Mouse (Mus musculus) hindbrain, embryonic 12.5 days (tissue): ENCODE results near the gene Plin1. TPM values are rescaled to one million over a fixed set of nuclear protein-coding genes. Genes with fewer than 3 reads are reported as not detected.

Source experiments
- ATAC-seq: fragments of 200-750 bp; cut with Nextera tagmentation; 2 replicates; pipeline ENCODE4 v1.8.0; 2017; ENCODE audit warnings: moderate TSS enrichment; ENCODE audit not compliant: low FRiP score
- H3K27ac ChIP-seq: fragments of 300-500 bp; sonication (generic); 2 replicates; pipeline ENCODE4 v1.5.1; 2016; ENCODE audit warnings: mild to moderate bottlenecking
- H3K27me3 ChIP-seq: fragments of 300-500 bp; sonication (generic); 2 replicates; pipeline ENCODE4 v1.6.1; 2016; ENCODE audit warnings: mild to moderate bottlenecking
- H3K36me3 ChIP-seq: fragments of 300-500 bp; sonication (generic); 2 replicates; pipeline ENCODE4 v1.6.1; 2016; ENCODE audit warnings: mild to moderate bottlenecking
- H3K4me1 ChIP-seq: fragments of 300-500 bp; sonication (generic); 2 replicates; pipeline ENCODE4 v1.6.1; 2016
- H3K4me2 ChIP-seq: fragments of 300-500 bp; sonication (generic); replicated peaks from 2 replicates; pipeline ENCODE4 v1.6.1; 2016; ENCODE audit warnings: mild to moderate bottlenecking
- H3K4me3 ChIP-seq: fragments of 300-500 bp; sonication (generic); 2 replicates; pipeline ENCODE4 v1.5.1; 2016; ENCODE audit warnings: mild to moderate bottlenecking
- H3K9ac ChIP-seq: fragments of 300-500 bp; sonication (generic); 2 replicates; pipeline ENCODE4 v1.6.1; 2016; ENCODE audit warnings: mild to moderate bottlenecking, moderate library complexity
- H3K9me3 ChIP-seq: fragments of 300-500 bp; sonication (generic); replicated peaks from 2 replicates; pipeline ENCODE4 v1.6.1; 2016; ENCODE audit warnings: mild to moderate bottlenecking
- WGBS: fragments of 180-500 bp; shearing (Covaris S2); methylation state at CpG from one replicate; pipeline ENCODE4 v1.1.7; 2016; 5-methylcytosine and 5-hydroxymethylcytosine counted together
- polyA plus RNA-seq: library from polyadenylated mRNA; unstranded; fragments of >200 nt; fragmentation: Nextera tagmentation; extraction: Ambion mirVana; gene quantifications from 2 replicates; pipeline ENCODE4 v1.2.1, GENCODE M21; 2016

Gene Plin1
- polyA plus RNA-seq, 1 experiment from 2014 or later: not detected

DNA sequence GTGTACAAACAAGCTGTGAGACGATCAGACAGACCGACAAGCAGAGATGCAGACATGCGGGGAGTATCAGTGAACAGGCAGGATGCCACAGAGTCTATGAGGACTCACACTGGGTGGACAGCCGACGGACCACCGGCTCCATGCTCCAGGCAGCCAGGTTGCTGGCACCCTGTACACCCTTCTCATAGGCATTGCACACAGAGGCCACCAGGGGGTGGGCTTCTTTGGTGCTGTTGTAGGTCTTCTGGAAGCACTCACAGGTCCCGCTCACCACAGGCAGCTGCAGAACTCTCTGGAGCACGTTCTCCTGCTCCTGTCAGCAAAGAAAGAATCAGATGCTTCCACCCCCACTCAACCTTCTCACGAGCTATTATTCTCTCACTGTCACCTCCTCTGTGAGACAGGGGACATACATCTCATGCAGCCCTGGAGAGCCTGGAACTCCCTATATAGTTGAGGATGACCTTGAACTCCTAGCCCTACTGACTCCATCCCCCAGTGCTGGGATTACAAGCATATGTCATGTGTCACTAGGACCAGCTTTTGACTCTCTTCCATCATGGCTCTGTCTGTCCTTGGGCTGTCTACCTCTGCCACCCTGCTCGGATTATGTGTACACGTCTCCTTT, 2.8 kb downstream of the Plin1 start:
- ATAC-seq: no peak
- WGBS: 69% methylated on average over 11 of the region's 11 CpGs
- H3K27ac ChIP-seq: no peak overlapping the region
- no peaks in the 10 kb centered on the region for H3K4me1 ChIP-seq
- H3K9me3 ChIP-seq: no peaks in the 10 kb centered on the region
- no peak overlapping the region for H3K4me3 ChIP-seq
- H3K27me3 ChIP-seq: peaks cover 19% of the 10 kb centered on the region; the same call in 1 of the 2 replicates
- H3K4me2 ChIP-seq: no peak overlapping the region
- H3K36me3 ChIP-seq: no peaks in the 10 kb centered on the region
- no peak overlapping the region for H3K9ac ChIP-seq

DNA sequence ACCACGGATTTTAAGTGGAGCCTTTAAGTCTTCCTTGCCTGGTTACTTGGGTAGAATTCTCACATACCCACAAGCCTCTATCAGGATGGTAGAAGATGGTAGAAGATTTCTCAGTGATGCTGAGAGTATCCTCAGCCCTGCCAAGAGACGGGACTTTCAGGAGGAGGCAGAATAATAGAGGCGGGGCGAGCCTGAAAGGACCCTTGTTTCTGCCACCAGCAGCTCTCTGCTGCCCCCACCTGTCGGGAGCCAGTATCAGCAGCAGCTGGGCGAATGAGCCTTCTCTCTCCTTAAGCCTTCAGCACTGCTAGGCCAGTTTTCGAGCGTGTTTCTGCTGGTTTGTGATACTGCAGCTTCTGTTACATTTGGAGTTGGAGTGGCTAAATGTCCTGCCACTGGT, 3.5 kb downstream of the Plin1 start:
- ATAC-seq: peak; percentile 39
- no peak overlapping the region for H3K4me2 ChIP-seq
- WGBS: 9% methylated on average over 8 of the region's 8 CpGs
- peaks cover 19% of the 10 kb centered on the region; the same call in 1 of the 2 replicates for H3K27me3 ChIP-seq
- H3K4me1 ChIP-seq: no peaks in the 10 kb centered on the region
- H3K36me3 ChIP-seq: no peaks in the 10 kb centered on the region
- H3K9me3 ChIP-seq: no peaks in the 10 kb centered on the region
- H3K4me3 ChIP-seq: no peak overlapping the region
- H3K27ac ChIP-seq: no peak overlapping the region
- H3K9ac ChIP-seq: no peak overlapping the region

DNA sequence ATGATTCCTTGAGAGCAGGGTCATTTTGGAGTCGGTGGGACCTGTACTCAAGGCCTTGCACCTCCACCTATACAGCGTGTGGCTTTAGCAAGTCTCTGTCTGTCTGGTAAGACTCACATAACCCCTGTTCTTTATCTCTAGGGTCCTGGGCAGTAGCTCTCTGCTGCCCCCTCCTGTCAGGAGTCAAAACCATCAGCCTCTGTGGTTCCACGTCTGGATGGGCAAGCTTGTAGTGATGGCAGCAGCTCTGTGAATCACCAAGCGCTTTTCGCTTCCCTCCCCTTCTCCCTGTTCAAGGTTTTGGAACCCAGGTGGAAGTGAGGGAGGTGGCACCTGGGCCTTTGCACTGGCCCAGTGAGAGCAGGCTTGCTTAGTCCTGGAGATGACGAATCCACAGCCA, 4.5 kb downstream of the Plin1 start:
- ATAC-seq: peak; percentile 49
- no peaks in the 10 kb centered on the region for H3K36me3 ChIP-seq
- 25% methylated on average over 6 of the region's 6 CpGs for WGBS
- no peak overlapping the region for H3K4me3 ChIP-seq
- no peak overlapping the region for H3K9ac ChIP-seq
- H3K27me3 ChIP-seq: peaks cover 27% of the 10 kb centered on the region
- H3K4me1 ChIP-seq: no peaks in the 10 kb centered on the region
- no peak overlapping the region for H3K4me2 ChIP-seq
- H3K27ac ChIP-seq: no peak overlapping the region
- no peaks in the 10 kb centered on the region for H3K9me3 ChIP-seq

DNA sequence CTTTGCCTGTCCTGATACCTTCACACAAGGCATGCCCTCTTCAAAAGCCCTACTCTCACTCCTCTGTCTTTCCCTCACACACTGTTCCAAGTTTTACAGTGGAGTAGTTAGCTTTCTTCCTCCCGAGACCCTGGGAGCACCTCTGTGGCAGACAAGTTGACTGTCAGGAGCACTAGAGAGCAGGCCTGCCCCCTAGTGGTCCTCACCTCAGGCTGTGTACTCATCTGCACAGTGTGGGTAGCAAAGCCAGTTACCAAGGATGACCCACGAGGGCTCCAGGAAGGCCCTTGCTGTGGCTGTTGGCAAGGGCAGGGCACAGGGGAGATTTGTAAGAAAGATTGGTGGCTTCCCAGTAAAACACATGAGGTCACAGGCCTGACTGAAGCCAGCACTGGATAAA, 5.6 kb downstream of the Plin1 start:
- Histone ChIP-seq H3K27me3 (peaks cover 38% of the 10 kb centered on the region), H3K9ac (no peak overlapping the region), H3K4me1 (no peaks in the 10 kb centered on the region), H3K4me2 (no peak overlapping the region), H3K27ac (no peak overlapping the region), H3K36me3 (no peaks in the 10 kb centered on the region), H3K9me3 (no peaks in the 10 kb centered on the region), H3K4me3 (no peak overlapping the region)
- ATAC-seq: no peak
- WGBS: 13% methylated on average over 2 of the region's 2 CpGs

DNA sequence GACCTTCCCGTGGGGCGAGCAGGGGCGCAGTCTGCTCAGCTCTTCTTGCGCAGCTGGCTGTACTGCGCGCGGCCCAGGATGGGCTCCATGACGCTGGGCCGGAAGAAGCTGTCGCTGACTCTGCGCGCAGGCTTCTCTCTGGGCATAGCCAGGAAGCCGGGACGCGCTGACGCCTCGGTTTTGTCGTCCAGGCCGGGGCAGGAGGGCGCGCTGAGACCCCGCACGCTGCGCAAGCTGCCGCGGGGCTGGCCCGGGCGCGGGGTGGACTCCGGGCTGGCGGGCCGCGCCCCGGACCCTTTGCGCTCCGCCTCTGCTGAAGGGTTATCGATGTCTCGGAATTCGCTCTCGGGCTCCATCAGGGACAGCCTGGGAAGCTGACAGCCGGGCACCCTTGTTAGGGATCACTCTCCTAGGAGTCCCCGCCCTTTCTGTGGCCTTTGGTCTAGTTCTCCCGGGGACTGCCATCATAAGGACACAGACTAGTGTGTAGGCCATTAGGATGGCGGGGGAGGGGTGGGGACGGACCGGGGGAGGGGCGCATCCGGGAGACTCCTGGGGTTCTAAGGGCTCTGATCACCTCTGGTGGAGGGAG, 11.2 kb downstream of the Plin1 start:
- Histone ChIP-seq H3K4me1 (no peaks in the 10 kb centered on the region), H3K9me3 (no peaks in the 10 kb centered on the region), H3K4me2 (peak overlapping the region; percentile 79), H3K36me3 (no peaks in the 10 kb centered on the region), H3K27me3 (peaks cover 45% of the 10 kb centered on the region), H3K4me3 (peak overlapping the region; percentile 57), H3K27ac (0 out of 2 replicates have a peak overlapping the region, but pooled peaks have one; percentile 8), H3K9ac (peak overlapping the region; percentile 72)
- ATAC-seq: peak; percentile 66
- WGBS: under 1% methylated on average over 47 of the region's 48 CpGs

DNA sequence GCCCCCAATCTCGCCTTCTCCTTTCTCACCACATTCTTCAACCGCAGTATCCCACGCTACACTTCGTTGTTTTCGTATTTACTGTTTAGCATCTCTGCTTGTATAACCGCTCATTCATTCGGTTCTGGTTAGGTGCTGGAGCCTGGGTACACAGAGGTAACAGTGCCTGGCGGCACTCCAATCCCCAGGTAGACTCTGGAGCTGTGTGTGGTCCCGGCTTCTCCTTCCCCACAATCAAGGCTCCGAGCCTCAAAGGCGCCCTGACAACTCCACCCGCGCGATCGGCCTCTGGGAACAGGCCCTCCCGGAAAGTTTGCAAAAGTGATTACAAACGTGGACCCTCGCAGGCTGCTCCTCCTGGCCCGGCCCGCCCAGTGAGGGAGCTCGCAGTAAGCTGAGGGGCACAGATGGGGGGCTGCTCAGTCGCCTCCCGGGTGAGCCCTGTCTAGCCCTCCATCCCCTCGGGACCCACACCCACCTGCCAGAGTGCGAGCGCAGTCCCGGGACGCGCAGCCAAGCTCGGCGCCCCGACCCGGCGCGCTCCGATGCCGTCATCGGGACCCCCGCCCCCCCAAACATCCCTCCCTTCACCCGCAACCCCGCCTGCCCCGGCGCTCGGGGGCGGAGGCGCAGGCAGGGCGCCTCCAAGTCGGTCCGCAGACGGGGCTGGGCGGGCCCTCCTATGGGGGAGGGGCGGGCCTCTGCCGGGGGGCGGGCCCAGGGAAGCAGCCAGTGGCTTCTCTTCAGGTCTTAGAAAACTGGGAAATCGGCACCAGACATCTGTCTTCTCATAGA, 17.3 kb downstream of the Plin1 start, which contains the start of gene Kif7:
Kif7 (minus strand) TSS at position 534 of the 795 bp plus-strand sequence.
- Histone ChIP-seq H3K4me1 (peaks cover 24% of the 10 kb centered on the region), H3K36me3 (no peaks in the 10 kb centered on the region), H3K4me3 (peak within 1 kb of the TSS; percentile 54), H3K27ac (no peak within 1 kb of the TSS), H3K27me3 (peaks cover 27% of the 10 kb centered on the region), H3K9me3 (no peaks in the 10 kb centered on the region), H3K4me2 (peak within 1 kb of the TSS; percentile 77), H3K9ac (peak within 1 kb of the TSS; percentile 71)
- ATAC-seq: peak; percentile 86
- under 1% methylated on average over 34 of the region's 55 CpGs for WGBS

DNA sequence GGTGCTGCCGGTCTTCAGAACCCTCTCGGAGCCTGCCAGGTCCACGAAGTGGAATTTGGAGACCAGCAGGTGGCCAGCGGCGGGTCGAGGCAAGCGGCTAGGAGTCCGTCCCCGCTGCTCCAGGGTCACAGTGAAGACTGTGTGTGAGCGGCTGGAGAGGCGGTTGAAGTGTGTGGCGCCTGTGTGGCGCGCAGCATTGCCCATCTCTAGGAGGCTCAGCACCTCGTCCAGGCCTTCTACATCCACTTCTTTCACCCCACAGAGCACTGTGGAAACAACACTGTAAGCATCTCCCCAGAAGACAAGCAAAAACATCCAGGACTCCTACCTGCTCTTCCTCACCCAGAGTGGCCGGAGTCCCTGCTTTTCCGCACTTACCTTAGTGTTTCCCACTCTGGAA, 21.9 kb downstream of the Plin1 start:
- WGBS: 28% methylated on average over 17 of the region's 17 CpGs
- Histone ChIP-seq H3K4me3 (peak overlapping the region; percentile 47), H3K36me3 (0 out of 2 replicates have a peak, but pooled peaks cover 5% of the 10 kb centered on the region), H3K9ac (peak overlapping the region; percentile 54; the same call in 1 of the 2 replicates), H3K4me1 (peaks cover 24% of the 10 kb centered on the region), H3K9me3 (no peaks in the 10 kb centered on the region), H3K27ac (peak overlapping the region; percentile 23; the same call in 1 of the 2 replicates), H3K4me2 (peak overlapping the region; percentile 64), H3K27me3 (peaks cover 22% of the 10 kb centered on the region)
- ATAC-seq: no peak

DNA sequence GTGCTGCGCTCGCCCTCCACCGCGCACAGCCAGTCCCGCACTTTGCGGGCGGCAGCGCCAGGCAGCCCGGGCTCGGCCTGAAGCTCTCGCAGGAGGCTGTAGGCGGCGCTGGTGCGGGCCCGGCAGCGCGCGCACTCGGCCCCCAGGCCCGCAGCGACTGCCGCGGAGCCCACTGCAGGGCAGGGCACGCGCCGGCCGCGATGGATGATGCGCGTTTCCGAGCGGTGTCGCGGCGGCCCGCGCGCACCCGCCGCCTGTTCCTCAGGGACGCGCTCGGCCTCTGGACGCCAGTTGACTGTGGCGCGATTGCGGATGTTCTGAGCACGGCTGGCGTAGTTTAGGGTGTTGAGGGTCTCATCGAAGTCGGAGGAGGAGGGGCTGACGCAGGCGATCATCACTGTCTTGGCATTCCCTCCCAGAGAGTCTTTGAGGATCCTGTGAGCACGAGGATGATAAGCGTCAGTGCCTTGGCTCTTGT, 22.5 kb downstream of the Plin1 start:
- peak; percentile 88 for ATAC-seq
- under 1% methylated on average over 55 of the region's 55 CpGs for WGBS
- no peak overlapping the region for H3K27ac ChIP-seq

DNA sequence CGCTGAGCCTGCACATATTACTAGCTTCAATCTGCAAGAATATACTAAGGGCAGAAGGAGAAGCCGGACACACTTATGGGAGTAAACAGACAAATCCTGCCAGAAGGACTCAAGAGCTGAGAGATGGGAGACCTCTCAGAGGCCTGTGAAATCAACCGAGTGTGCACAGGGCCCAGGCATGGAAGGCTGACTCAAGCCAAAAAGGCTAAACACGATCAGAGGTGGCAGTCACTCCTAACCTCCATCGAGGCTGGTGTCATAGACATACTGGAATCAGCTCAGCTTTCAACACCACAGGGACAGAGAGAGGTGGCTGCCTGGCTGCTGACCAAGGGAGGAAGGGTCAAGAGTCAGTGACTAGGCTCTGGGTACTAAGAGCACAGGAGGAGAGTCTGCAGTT, 27.5 kb downstream of the Plin1 start:
- Histone ChIP-seq H3K9me3 (no peaks in the 10 kb centered on the region), H3K4me1 (peaks cover 2% of the 10 kb centered on the region), H3K9ac (no peak overlapping the region), H3K27me3 (peaks cover 5% of the 10 kb centered on the region; the same call in 1 of the 2 replicates), H3K4me2 (no peak overlapping the region), H3K4me3 (no peak overlapping the region), H3K36me3 (peaks cover 43% of the 10 kb centered on the region), H3K27ac (no peak overlapping the region)
- no peak for ATAC-seq
- 91% methylated on average over 5 of the region's 5 CpGs for WGBS

More for the DNA sequence above, 22.5 kb downstream of the Plin1 start:
- Histone ChIP-seq H3K9ac (peak overlapping the region; percentile 54), H3K4me1 (peaks cover 17% of the 10 kb centered on the region), H3K4me2 (peak overlapping the region; percentile 64), H3K4me3 (peak overlapping the region; percentile 47), H3K27me3 (peaks cover 19% of the 10 kb centered on the region), H3K9me3 (no peaks in the 10 kb centered on the region), H3K36me3 (0 out of 2 replicates have a peak, but pooled peaks cover 5% of the 10 kb centered on the region)

DNA sequence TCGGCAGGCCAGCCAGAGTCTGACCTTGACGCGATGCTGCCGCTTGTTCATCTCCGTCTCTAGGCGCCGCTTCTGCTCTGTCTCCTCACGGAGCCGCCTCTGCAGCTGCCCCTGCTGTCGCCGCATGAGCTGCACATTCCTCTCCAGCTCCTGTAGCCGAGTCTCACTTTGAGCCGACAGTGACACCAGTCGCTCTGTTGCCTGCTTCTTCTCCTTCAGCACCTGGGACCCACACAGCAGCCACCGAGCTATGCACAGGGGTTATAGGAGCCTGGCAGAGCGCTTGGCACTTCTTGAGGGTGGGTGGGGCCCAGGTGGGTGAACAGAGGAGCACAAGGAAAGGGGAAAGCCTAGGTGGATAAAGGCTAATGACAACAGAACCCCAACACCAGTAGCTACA, 29.9 kb downstream of the Plin1 start:
- Histone ChIP-seq H3K27ac (no peak overlapping the region), H3K4me3 (no peak overlapping the region), H3K4me1 (no peaks in the 10 kb centered on the region), H3K9me3 (no peaks in the 10 kb centered on the region), H3K9ac (no peak overlapping the region), H3K36me3 (peaks cover 60% of the 10 kb centered on the region), H3K4me2 (no peak overlapping the region), H3K27me3 (no peaks in the 10 kb centered on the region)
- no peak for ATAC-seq
- WGBS: 88% methylated on average over 16 of the region's 16 CpGs

DNA sequence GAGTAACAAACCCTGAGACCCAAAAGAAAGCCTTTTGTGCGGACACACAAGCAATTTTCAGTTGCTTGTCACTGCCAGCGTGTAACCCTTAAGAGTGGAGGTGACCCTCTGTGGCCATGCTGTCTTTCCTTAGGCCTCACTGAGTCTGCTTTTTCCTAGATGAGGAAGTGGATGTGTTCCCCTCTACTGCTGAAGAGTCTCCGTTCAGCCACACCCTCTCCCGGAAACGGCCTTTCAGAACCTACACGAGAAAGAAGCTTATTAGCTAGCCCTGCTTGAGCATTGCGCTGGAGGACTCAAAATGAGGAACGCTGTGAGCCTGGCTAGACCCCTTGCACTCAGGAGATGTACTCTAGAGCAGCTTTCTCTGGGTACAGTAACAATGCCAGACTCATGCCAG, 36.2 kb downstream of the Plin1 start:
- Histone ChIP-seq H3K27me3 (no peaks in the 10 kb centered on the region), H3K9ac (no peak overlapping the region), H3K4me1 (no peaks in the 10 kb centered on the region), H3K36me3 (peaks cover 89% of the 10 kb centered on the region), H3K4me3 (no peak overlapping the region), H3K27ac (no peak overlapping the region), H3K4me2 (no peak overlapping the region), H3K9me3 (no peaks in the 10 kb centered on the region)
- 87% methylated on average over 8 of the region's 8 CpGs for WGBS
- no peak for ATAC-seq

DNA sequence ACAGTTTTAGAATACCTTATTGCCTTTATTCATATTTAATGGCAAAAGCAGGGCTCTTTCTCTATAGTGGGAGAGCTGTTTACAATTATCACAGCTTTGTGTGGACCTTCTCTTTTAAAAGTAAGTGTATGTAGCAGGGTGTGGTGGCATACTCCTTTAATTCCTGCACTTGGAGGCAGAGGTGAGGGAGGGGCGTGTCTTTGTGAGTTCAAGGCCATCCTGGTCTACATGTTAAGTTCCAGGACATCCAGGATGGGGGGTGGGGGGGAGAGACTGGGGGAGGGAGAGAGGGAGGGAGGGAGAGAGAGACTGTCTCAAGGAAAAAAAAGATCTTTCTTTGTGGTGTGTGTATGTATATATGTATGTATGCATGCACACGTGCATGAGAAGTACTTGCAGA, 52.5 kb downstream of the Plin1 start:
- peaks cover 63% of the 10 kb centered on the region for H3K36me3 ChIP-seq

More for the DNA sequence above, 52.5 kb downstream of the Plin1 start:
- H3K9me3 ChIP-seq: no peaks in the 10 kb centered on the region
- ATAC-seq: no peak
- no peak overlapping the region for H3K4me3 ChIP-seq
- no peak overlapping the region for H3K9ac ChIP-seq
- no peak overlapping the region for H3K27ac ChIP-seq
- no peaks in the 10 kb centered on the region for H3K4me1 ChIP-seq
- 90% methylated on average over 2 of the region's 2 CpGs for WGBS
- H3K27me3 ChIP-seq: no peaks in the 10 kb centered on the region
- H3K4me2 ChIP-seq: no peak overlapping the region
